Mouse (Mus musculus): ENCODE results near the gene Akt1.

Gene Akt1

GRCm38 (mm10) chr12:112663716-112664115 lies 11.0 kb downstream of the Akt1 start:
- DNase-seq (ENCODE audit: extremely low read depth, low read depth, low spot score): no peak

GRCm38 (mm10) chr12:112663303-112663702 lies 11.4 kb downstream of the Akt1 start:
- DNase-seq (ENCODE audit: extremely low read depth, low read depth, low spot score): no peak

- DNase-seq (ENCODE audit: extremely low read depth, low read depth, low spot score): no peak
These were observed 12.8 kb downstream of the Akt1 start for GRCm38 (mm10) chr12:112661851-112662250.

GRCm38 (mm10) chr12:112661327-112661605 lies 13.4 kb downstream of the Akt1 start:
- DNase-seq (ENCODE audit: extremely low read depth, low read depth, low spot score): no peak

GRCm38 (mm10) chr12:112660576-112661326 lies 13.9 kb downstream of the Akt1 start:
- DNase-seq (ENCODE audit: extremely low read depth, low read depth, low spot score): no peak

- DNase-seq (ENCODE audit: extremely low read depth, low read depth, low spot score): no peak
These were observed 15.6 kb downstream of the Akt1 start for GRCm38 (mm10) chr12:112659109-112659508.

GRCm38 (mm10) chr12:112658619-112659018 lies 16.1 kb downstream of the Akt1 start:
- no peak for DNase-seq (ENCODE audit: extremely low read depth, low read depth, low spot score)

- DNase-seq (ENCODE audit: extremely low read depth, low read depth, low spot score): no peak
These were observed 20.6 kb downstream of the Akt1 start for GRCm38 (mm10) chr12:112654076-112654475.

- DNase-seq (ENCODE audit: extremely low read depth, low read depth, low spot score): no peak
These were observed 21.4 kb downstream of the Akt1 start for GRCm38 (mm10) chr12:112653157-112653824.

- no peak for DNase-seq (ENCODE audit: extremely low read depth, low read depth, low spot score)
These were observed 22.8 kb downstream of the Akt1 start for GRCm38 (mm10) chr12:112651778-112652439.

GRCm38 (mm10) chr12:112648081-112648480 lies 26.6 kb downstream of the Akt1 start:
- DNase-seq (ENCODE audit: extremely low read depth, low read depth, low spot score): no peak

- no peak for DNase-seq (ENCODE audit: extremely low read depth, low read depth, low spot score)
These were observed 28.5 kb downstream of the Akt1 start for GRCm38 (mm10) chr12:112646139-112646538.

GRCm38 (mm10) chr12:112644855-112645506 lies 29.7 kb downstream of the Akt1 start:
- no peak for DNase-seq (ENCODE audit: extremely low read depth, low read depth, low spot score)

- peak; percentile 68 for DNase-seq (ENCODE audit: extremely low read depth, low read depth, low spot score)
These were observed 30.4 kb downstream of the Akt1 start, which contains the start of gene Siva1 for GRCm38 (mm10) chr12:112644180-112644854. Siva1 (plus strand) TSS chr12:112644679.

GRCm38 (mm10) chr12:112643126-112643525 lies 31.6 kb downstream of the Akt1 start:
- no peak for DNase-seq (ENCODE audit: extremely low read depth, low read depth, low spot score)

- no peak for DNase-seq (ENCODE audit: extremely low read depth, low read depth, low spot score)
These were observed 35.2 kb downstream of the Akt1 start for GRCm38 (mm10) chr12:112639526-112639925.

GRCm38 (mm10) chr12:112633686-112634085 lies 41.0 kb downstream of the Akt1 start:
- DNase-seq (ENCODE audit: extremely low read depth, low read depth, low spot score): no peak

- no peak for DNase-seq (ENCODE audit: extremely low read depth, low read depth, low spot score)
These were observed 41.8 kb downstream of the Akt1 start for GRCm38 (mm10) chr12:112632907-112633306.

GRCm38 (mm10) chr12:112632084-112632777 lies 42.5 kb downstream of the Akt1 start:
- no peak for DNase-seq (ENCODE audit: extremely low read depth, low read depth, low spot score)

- DNase-seq (ENCODE audit: extremely low read depth, low read depth, low spot score): no peak
These were observed 43.2 kb downstream of the Akt1 start for GRCm38 (mm10) chr12:112631472-112631871.
